Mouse (Mus musculus) brain, embryonic 14.5 days (tissue): ENCODE measurements around the gene Bcl7c. TPM values are rescaled to one million over a fixed set of nuclear protein-coding genes. Genes with fewer than 3 reads are reported as not detected.

ENCODE experiments used
- DNase-seq: peaks from one replicate; pipeline ENCODE4 v3.0.0-alpha.2; 2011; ENCODE audit warnings: low read depth
- CTCF ChIP-seq: fragments of 200-500 bp; IDR thresholded peaks from 2 replicates; pipeline ENCODE4 v1.5.1; 2012; ENCODE audit warnings: inconsistent platforms, mild to moderate bottlenecking, moderate library complexity, borderline replicate concordance; ENCODE audit not compliant: insufficient read depth, insufficient read length; ENCODE audit errors: extremely low read depth
- POLR2A ChIP-seq: fragments of 200-500 bp; IDR thresholded peaks from 2 replicates; pipeline ENCODE4 v1.6.1; 2012; ENCODE audit warnings: mild to moderate bottlenecking, inconsistent platforms, borderline replicate concordance; ENCODE audit not compliant: poor library complexity, insufficient read depth, insufficient read length, severe bottlenecking; ENCODE audit errors: extremely low read depth
- polyA plus RNA-seq: library from polyadenylated mRNA; depleted of rRNA; stranded (reverse); fragments of >200 nt; gene quantifications from 2 replicates; pipeline ENCODE4 v1.2.3, GENCODE M21; 2012

Bcl7c gene
- polyA plus RNA-seq, 1 experiment, result 78.6 TPM

GRCm38 (mm10) chr7:127675391-127675811, 33.3 kb downstream of the Bcl7c start:
- no peak for DNase-seq
- TF ChIP-seq POLR2A, result no peak
- TF ChIP-seq CTCF, result no peak

- peak; percentile 94 for DNase-seq
- TF ChIP-seq POLR2A (no peak), CTCF (peak; percentile 94)
Observed at GRCm38 (mm10) chr7:127674977-127675376, 33.8 kb downstream of the Bcl7c start.

- TF ChIP-seq CTCF (no peak), POLR2A (no peak)
- no peak for DNase-seq
Observed at GRCm38 (mm10) chr7:127672776-127673175, 36.0 kb downstream of the Bcl7c start.

- no peak for DNase-seq
- TF ChIP-seq CTCF (no peak), POLR2A (no peak)
Observed at GRCm38 (mm10) chr7:127671880-127672774, 36.6 kb downstream of the Bcl7c start.

GRCm38 (mm10) chr7:127667171-127667570, 41.6 kb downstream of the Bcl7c start:
- no peak for DNase-seq
- no peak for TF ChIP-seq CTCF
- no peak for TF ChIP-seq POLR2A

GRCm38 (mm10) chr7:127666679-127667078, 42.1 kb downstream of the Bcl7c start:
- DNase-seq, result no peak
- TF ChIP-seq POLR2A (no peak), CTCF (no peak)

GRCm38 (mm10) chr7:127666066-127666654, 42.6 kb downstream of the Bcl7c start:
- no peak for DNase-seq
- TF ChIP-seq CTCF, result no peak
- TF ChIP-seq POLR2A, result no peak

GRCm38 (mm10) chr7:127662926-127663325, 45.8 kb downstream of the Bcl7c start:
- DNase-seq, result no peak

GRCm38 (mm10) chr7:127661833-127662232, 46.9 kb downstream of the Bcl7c start:
- no peak for TF ChIP-seq POLR2A
- no peak for TF ChIP-seq CTCF
- DNase-seq, result no peak

More at GRCm38 (mm10) chr7:127662926-127663325, 45.8 kb downstream of the Bcl7c start:
- TF ChIP-seq CTCF, result no peak
- no peak for TF ChIP-seq POLR2A

- DNase-seq, result no peak
- TF ChIP-seq POLR2A, result no peak
- TF ChIP-seq CTCF, result no peak
Observed at GRCm38 (mm10) chr7:127660882-127661281, 47.9 kb downstream of the Bcl7c start.

- TF ChIP-seq POLR2A, result no peak
- TF ChIP-seq CTCF, result peak; percentile 61; the same call in 1 of the 2 replicates
Observed at GRCm38 (mm10) chr7:127656946-127657345, 51.8 kb downstream of the Bcl7c start.

More at GRCm38 (mm10) chr7:127656946-127657345, 51.8 kb downstream of the Bcl7c start:
- DNase-seq, result peak; percentile 56
